Mouse (Mus musculus) embryo, embryonic 10 days (tissue): ENCODE results near the gene Slc23a4.

Experiments
- DNase-seq: peaks from one replicate; pipeline ENCODE4 v3.0.0-alpha.2; 2015; ENCODE audit warnings: low spot score

Gene Slc23a4

GRCm38 (mm10) chr6:34955862-34956241 is 32.4 kb downstream of the Slc23a4 start:
- no peak for DNase-seq

DNA sequence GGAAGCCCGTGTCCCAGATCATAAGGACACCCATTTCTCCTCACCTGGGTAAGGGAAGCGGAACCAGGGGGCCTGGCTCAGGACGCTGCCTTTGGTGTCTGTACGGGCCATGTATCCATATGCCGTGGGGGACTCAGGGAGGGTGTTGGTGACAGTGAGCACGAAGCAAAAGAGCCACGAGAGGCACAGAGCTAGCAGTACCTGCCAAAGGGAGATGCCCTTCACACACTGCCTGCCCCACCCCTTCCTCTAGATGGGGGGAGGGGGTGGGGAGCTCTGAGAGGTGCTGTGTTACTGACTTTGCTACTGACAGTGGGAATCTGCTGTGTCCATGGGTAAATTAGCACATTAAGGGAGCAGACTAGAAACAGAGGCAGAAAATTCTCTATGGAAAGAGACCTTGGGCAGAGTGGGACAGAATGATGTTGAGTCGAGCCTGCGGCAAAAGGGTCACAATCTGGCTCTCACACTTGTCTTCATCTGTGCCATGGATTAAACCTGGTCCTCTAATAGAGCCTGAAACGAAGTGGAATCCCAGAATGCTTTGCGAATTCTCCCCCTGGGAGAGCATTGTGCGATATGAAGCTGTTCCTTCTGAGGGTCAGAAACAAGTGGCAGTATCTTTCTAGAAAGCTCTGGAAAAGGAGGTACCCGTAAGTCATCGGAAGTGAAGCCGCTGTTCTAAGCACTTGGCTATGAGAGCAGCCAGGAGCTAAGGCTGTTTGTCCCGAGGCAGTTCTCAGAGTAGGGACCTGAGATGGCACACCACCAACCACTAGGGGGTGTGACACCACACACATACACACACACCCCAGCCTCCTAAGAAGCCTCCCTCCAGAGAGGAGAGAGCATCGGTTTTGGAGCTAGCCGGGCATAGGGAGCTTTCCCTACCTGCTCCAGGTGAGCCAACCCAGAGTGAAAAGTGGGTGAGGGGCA is 33.0 kb downstream of the Slc23a4 start:
- peak; percentile 82 for DNase-seq

GRCm38 (mm10) chr6:34951956-34952667 is 36.1 kb downstream of the Slc23a4 start:
- DNase-seq = no peak

DNA sequence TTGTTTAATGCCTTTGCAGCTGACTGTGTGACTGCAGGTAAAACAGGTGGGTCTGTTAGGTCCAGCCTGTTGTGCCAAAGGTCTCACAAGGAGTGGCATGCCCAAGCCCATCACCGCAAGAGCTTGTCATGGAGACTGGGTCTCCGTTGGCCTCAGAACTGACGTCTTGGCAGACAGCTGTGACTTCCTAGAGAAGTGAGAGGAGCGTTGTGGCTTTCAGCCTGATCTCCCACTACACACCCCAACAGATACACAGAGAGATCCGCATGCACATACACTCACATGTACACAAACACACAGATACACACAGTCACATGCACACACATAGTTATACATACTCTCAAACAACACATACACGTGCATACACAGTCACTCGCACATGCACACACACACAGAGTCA is 36.7 kb downstream of the Slc23a4 start:
- DNase-seq = no peak

DNA sequence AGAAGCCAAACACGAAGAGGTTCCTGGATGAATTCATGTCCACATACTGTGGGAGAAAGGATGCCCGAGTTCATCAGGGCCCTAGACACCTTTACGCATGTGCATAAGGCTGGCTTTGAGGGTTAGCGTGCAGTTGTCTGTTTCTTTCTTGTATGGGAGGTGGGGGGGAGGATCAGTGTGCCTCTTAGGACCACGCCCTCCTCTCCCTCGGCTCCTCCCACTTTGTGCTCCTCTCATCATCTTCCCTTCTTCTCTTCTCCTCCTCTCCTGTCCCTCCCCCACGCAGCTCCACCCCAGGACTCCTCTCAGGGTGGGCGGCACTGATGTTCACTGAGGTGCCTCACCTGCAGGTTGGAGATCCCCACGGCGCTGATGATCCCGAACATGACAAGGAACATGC is 39.7 kb downstream of the Slc23a4 start:
- no peak for DNase-seq

DNA sequence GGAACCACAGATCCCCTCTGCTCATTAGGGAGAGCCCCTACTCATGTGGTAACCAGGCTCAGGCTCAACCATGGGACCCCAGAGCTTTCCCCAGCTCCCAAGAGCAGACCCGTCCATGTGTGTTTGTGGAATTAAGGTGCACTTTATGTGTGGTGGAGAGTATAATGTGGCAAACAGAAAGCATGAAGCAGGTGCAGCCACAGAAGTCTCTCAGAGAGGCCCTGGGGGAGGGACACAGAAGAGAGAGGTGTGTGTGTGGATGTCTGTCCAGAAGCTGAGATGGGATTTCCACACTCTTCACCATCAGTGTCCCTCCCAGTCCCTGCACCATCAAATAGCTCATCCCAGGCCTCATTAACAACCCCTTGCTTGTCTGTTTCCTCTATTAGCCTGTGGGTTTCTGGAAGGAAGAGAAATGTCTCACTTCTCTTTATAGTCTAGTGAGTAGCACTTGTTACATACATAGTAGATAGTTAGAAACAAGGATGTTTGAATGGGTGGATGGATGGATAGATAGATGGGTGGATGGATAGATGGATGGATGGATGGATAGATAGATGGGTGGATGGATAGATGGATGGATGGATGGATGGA is 41.6 kb downstream of the Slc23a4 start:
- DNase-seq = no peak

- no peak for DNase-seq
These were observed 44.7 kb downstream of the Slc23a4 start for GRCm38 (mm10) chr6:34943499-34943898.

- DNase-seq = no peak
These were observed 45.8 kb downstream of the Slc23a4 start for GRCm38 (mm10) chr6:34942446-34942845.

DNA sequence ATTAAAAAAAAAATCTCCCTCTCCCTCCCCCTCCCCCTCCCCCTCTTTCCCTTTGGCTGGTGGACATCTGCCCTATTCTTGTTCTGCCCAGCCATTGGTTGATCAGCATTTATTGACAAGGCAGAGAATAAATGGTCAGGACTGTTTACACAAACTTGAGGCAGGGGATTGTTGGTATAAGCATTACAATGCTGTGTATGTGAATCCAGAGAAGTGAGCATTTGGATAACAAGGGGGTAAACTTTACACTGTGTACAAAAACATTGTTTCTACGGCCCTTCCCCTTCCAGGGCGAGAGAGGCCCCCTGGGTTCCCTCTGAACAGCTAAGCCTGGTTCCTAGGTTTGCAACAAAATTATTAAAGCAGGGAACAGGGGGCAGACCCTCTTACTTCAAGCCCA is 46.7 kb downstream of the Slc23a4 start:
- DNase-seq = no peak

DNA sequence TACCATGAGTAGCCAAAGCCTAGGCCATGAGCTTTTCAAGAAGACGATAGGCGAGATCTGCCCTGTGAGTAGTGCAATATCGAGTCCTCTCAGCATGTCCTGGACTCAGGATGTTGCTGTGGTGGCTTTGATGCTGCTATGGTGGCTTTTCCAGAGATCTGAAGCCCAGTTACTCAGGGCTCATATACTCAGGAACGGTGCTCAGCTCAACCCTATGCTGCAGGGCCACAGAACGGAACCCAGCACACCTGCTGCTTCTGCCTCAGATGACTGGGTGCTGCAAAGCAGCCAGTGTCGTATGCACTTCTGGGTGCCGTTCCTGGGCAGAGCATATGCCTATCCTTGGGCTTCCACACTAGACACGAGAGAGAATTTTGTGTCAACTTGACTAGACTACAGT is 48.8 kb downstream of the Slc23a4 start:
- DNase-seq = no peak

- no peak for DNase-seq
These were observed 49.3 kb downstream of the Slc23a4 start for GRCm38 (mm10) chr6:34938929-34939325.

GRCm38 (mm10) chr6:34938280-34938928 is 49.8 kb downstream of the Slc23a4 start:
- no peak for DNase-seq

- DNase-seq = no peak
These were observed 51.5 kb downstream of the Slc23a4 start for GRCm38 (mm10) chr6:34936743-34937142.

GRCm38 (mm10) chr6:34932633-34933032 is 55.6 kb downstream of the Slc23a4 start:
- no peak for DNase-seq

- no peak for DNase-seq
These were observed 60.6 kb downstream of the Slc23a4 start for GRCm38 (mm10) chr6:34927594-34927993.

- DNase-seq = peak; percentile 82
These were observed 61.0 kb downstream of the Slc23a4 start for GRCm38 (mm10) chr6:34927156-34927555.

DNA sequence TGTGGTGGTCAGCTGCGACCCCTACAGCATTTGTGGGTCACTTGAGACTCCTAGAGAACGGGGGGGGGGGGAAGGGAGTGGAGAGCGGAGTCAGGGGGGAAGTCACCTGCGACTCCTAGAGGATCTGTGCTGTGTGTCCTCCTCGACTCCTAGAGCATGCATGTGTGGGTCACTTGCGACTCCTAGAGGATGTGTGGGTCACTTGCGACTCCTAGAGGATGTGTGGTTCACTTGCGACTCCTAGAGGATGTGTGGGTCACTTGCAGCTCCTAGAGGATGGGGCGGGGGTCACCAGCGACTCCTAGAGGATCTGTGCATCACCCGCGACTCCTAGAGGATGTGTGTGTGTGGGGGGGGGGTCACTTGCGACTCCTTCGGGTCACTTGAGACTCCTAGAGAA is 66.3 kb downstream of the Slc23a4 start:
- DNase-seq = peak; percentile 70

GRCm38 (mm10) chr6:34920631-34921030 is 67.6 kb downstream of the Slc23a4 start:
- no peak for DNase-seq

- no peak for DNase-seq
These were observed 68.2 kb downstream of the Slc23a4 start, which contains the start of gene Stra8 for GRCm38 (mm10) chr6:34919956-34920355. TSS of gene Stra8 (plus strand) at chr6:34920163.

GRCm38 (mm10) chr6:34919146-34919545 is 69.1 kb downstream of the Slc23a4 start:
- DNase-seq = no peak

DNA sequence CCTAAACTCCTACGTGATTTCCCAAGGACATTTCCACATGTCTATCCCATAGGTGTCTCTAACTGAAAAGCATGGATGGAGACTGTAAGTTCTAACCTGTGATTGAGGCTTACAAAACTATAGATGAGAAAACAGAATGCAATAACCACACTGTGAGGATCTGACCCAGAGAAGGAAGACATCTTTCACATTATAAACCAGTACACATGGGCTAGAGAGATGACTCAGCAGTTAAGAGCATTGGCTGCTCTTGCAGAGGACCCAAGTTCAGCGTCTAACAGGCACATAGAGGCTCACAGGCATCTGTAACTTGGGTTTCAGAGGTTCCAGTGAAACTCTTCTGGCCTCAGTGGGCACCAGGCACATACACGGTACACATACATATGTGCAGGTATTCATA is 73.7 kb downstream of the Slc23a4 start:
- no peak for DNase-seq

GRCm38 (mm10) chr6:34913341-34914040 is 74.7 kb downstream of the Slc23a4 start:
- no peak for DNase-seq
